Mouse (Mus musculus): ENCODE measurements at regions not wholly inside any gene's neighbourhood (a gene's known extent, or its start where the extent isn't known, plus 50 kb on each side); places are given as distances from the start of the nearest gene placed in this dataset.

DNA sequence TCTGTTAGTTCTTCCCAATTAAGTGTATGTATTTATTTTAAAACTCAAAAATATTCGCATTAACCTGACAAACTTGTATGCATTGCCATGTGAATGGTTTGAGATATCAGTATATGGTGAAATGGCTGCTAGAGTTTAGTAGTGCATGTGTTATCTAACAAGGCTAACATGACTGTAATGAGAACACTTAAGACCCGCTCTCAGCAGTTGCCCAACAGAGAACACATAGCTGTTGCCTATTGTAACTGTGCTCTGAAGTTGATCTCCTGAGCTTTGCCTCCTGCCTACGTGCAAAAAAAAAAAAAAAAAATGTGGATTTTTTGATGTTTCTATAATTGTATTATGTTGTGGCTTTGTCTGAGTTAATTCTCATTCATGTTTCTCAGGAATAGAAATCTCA, 897.2 kb downstream of the Efnb2 start:
- TF ChIP-seq USF1 (IDR thresholded peaks at IDR 0.05; ENCODE audit: low read depth) = no peak
- no peak for TF ChIP-seq CTCF (IDR thresholded peaks at IDR 0.05; ENCODE audit: control insufficient read depth, insufficient read depth, insufficient read length)

Data from C2C12 (cell line).